Mouse (Mus musculus): ENCODE data around the gene Mast4. TPM values are rescaled to one million over a fixed set of nuclear protein-coding genes. Genes with fewer than 3 reads are reported as not detected.

Mast4 gene
- total and polyA plus RNA-seq, 3 experiments: 0.04 to 1.1 (median 0.23) TPM

GRCm38 (mm10) chr13:102945450-102945849, 388.8 kb downstream of the Mast4 start:
- no peaks in the 10 kb centered on the region for H3K27me3 ChIP-seq (ENCODE audit: insufficient read depth, low read length)
- H3K9me3 ChIP-seq (replicated peaks): no peaks in the 10 kb centered on the region
- no peak for DNase-seq (ENCODE audit: low spot score)
- no peak for TF ChIP-seq GATA2 (IDR thresholded peaks at IDR 0.05; ENCODE audit: borderline replicate concordance, low read depth, low read length)
- TF ChIP-seq TAL1 (conservative IDR thresholded peaks at IDR 0.05; ENCODE audit: low read depth, low read length): no peak
- no peak for TF ChIP-seq CTCF (IDR thresholded peaks at IDR 0.05; ENCODE audit: low read depth, low read length)
- H3K4me3 ChIP-seq (ENCODE audit: low read depth, low read length): no peak overlapping the region
- H3K36me3 ChIP-seq (replicated peaks): no peaks in the 10 kb centered on the region
- H3K4me1 ChIP-seq (ENCODE audit: insufficient read depth, low read depth, low read length): no peaks in the 10 kb centered on the region
- no peak for ATAC-seq (ENCODE audit: extremely low read depth, insufficient number of reproducible peaks, low FRiP score, poor library complexity, severe bottlenecking)

GRCm38 (mm10) chr13:102944516-102944915, 389.8 kb downstream of the Mast4 start:
- no peaks in the 10 kb centered on the region for H3K9me3 ChIP-seq (replicated peaks)
- no peaks in the 10 kb centered on the region for H3K36me3 ChIP-seq (replicated peaks)
- TF ChIP-seq CTCF (IDR thresholded peaks at IDR 0.05; ENCODE audit: low read depth, low read length): no peak
- TF ChIP-seq POLR2AphosphoS5 (IDR thresholded peaks at IDR 0.05; ENCODE audit: insufficient replicate concordance, low read depth, low read length): no peak
- TF ChIP-seq GATA1 (IDR thresholded peaks at IDR 0.05; ENCODE audit: borderline replicate concordance, low read length): no peak
- TF ChIP-seq TAL1 (conservative IDR thresholded peaks at IDR 0.05; ENCODE audit: low read depth, low read length): no peak
- H3K27me3 ChIP-seq (ENCODE audit: insufficient read depth, low read length): no peaks in the 10 kb centered on the region
- no peak for DNase-seq (ENCODE audit: low spot score)
- no peak for ATAC-seq (ENCODE audit: extremely low read depth, insufficient number of reproducible peaks, low FRiP score, poor library complexity, severe bottlenecking)
- no peak overlapping the region for H3K4me3 ChIP-seq (ENCODE audit: low read depth, low read length)
- no peaks in the 10 kb centered on the region for H3K4me1 ChIP-seq (ENCODE audit: insufficient read depth, low read depth, low read length)

GRCm38 (mm10) chr13:102942557-102942956, 391.7 kb downstream of the Mast4 start:
- ATAC-seq (ENCODE audit: extremely low read depth, insufficient number of reproducible peaks, low FRiP score, poor library complexity, severe bottlenecking): no peak
- DNase-seq (ENCODE audit: low spot score): no peak
- TF ChIP-seq GATA1 (IDR thresholded peaks at IDR 0.05; ENCODE audit: borderline replicate concordance, low read length): no peak
- no peak for TF ChIP-seq CTCF (IDR thresholded peaks at IDR 0.05; ENCODE audit: low read depth, low read length)
- TF ChIP-seq POLR2AphosphoS5 (IDR thresholded peaks at IDR 0.05; ENCODE audit: insufficient replicate concordance, low read depth, low read length): no peak
- Histone ChIP-seq H3K9me3 (replicated peaks) (no peaks in the 10 kb centered on the region), H3K27me3 (ENCODE audit: insufficient read depth, low read length) (no peaks in the 10 kb centered on the region), H3K4me1 (ENCODE audit: insufficient read depth, low read depth, low read length) (no peaks in the 10 kb centered on the region), H3K36me3 (replicated peaks) (no peaks in the 10 kb centered on the region), H3K4me3 (ENCODE audit: low read depth, low read length) (no peak overlapping the region)

GRCm38 (mm10) chr13:102940476-102940875, 393.8 kb downstream of the Mast4 start:
- H3K9me3 ChIP-seq (replicated peaks): no peaks in the 10 kb centered on the region

GRCm38 (mm10) chr13:102936233-102936632, 398.1 kb downstream of the Mast4 start:
- Histone ChIP-seq H3K4me3 (ENCODE audit: low read depth, low read length) (no peak overlapping the region), H3K9me3 (replicated peaks) (no peaks in the 10 kb centered on the region), H3K4me1 (ENCODE audit: insufficient read depth, low read depth, low read length) (no peaks in the 10 kb centered on the region), H3K36me3 (replicated peaks) (no peaks in the 10 kb centered on the region), H3K27me3 (ENCODE audit: insufficient read depth, low read length) (no peaks in the 10 kb centered on the region)
- ATAC-seq (ENCODE audit: extremely low read depth, insufficient number of reproducible peaks, low FRiP score, poor library complexity, severe bottlenecking): no peak
- TF ChIP-seq GATA2 (IDR thresholded peaks at IDR 0.05; ENCODE audit: borderline replicate concordance, low read depth, low read length) (no peak), TAL1 (conservative IDR thresholded peaks at IDR 0.05; ENCODE audit: low read depth, low read length) (no peak), CTCF (IDR thresholded peaks at IDR 0.05; ENCODE audit: low read depth, low read length) (no peak), POLR2AphosphoS5 (IDR thresholded peaks at IDR 0.05; ENCODE audit: insufficient replicate concordance, low read depth, low read length) (no peak), GATA1 (IDR thresholded peaks at IDR 0.05; ENCODE audit: borderline replicate concordance, low read length) (no peak)
- DNase-seq (ENCODE audit: low spot score): no peak

More at GRCm38 (mm10) chr13:102940476-102940875, 393.8 kb downstream of the Mast4 start:
- DNase-seq (ENCODE audit: low spot score): no peak
- Histone ChIP-seq H3K36me3 (replicated peaks) (no peaks in the 10 kb centered on the region), H3K27me3 (ENCODE audit: insufficient read depth, low read length) (no peaks in the 10 kb centered on the region), H3K4me1 (ENCODE audit: insufficient read depth, low read depth, low read length) (no peaks in the 10 kb centered on the region), H3K4me3 (ENCODE audit: low read depth, low read length) (no peak overlapping the region)
- TF ChIP-seq POLR2AphosphoS5 (IDR thresholded peaks at IDR 0.05; ENCODE audit: insufficient replicate concordance, low read depth, low read length): no peak
- TF ChIP-seq CTCF (IDR thresholded peaks at IDR 0.05; ENCODE audit: low read depth, low read length): no peak
- no peak for TF ChIP-seq TAL1 (conservative IDR thresholded peaks at IDR 0.05; ENCODE audit: low read depth, low read length)
- TF ChIP-seq GATA2 (IDR thresholded peaks at IDR 0.05; ENCODE audit: borderline replicate concordance, low read depth, low read length): no peak
- no peak for TF ChIP-seq GATA1 (IDR thresholded peaks at IDR 0.05; ENCODE audit: borderline replicate concordance, low read length)
- no peak for ATAC-seq (ENCODE audit: extremely low read depth, insufficient number of reproducible peaks, low FRiP score, poor library complexity, severe bottlenecking)

GRCm38 (mm10) chr13:102935788-102936187, 398.5 kb downstream of the Mast4 start:
- H3K9me3 ChIP-seq (replicated peaks): no peaks in the 10 kb centered on the region
- H3K27me3 ChIP-seq (ENCODE audit: insufficient read depth, low read length): no peaks in the 10 kb centered on the region
- no peaks in the 10 kb centered on the region for H3K4me1 ChIP-seq (ENCODE audit: insufficient read depth, low read depth, low read length)
- H3K4me3 ChIP-seq (ENCODE audit: low read depth, low read length): no peak overlapping the region
- no peaks in the 10 kb centered on the region for H3K36me3 ChIP-seq (replicated peaks)
- no peak for TF ChIP-seq CTCF (IDR thresholded peaks at IDR 0.05; ENCODE audit: low read depth, low read length)
- TF ChIP-seq GATA1 (IDR thresholded peaks at IDR 0.05; ENCODE audit: borderline replicate concordance, low read length): no peak
- no peak for TF ChIP-seq GATA2 (IDR thresholded peaks at IDR 0.05; ENCODE audit: borderline replicate concordance, low read depth, low read length)
- TF ChIP-seq TAL1 (conservative IDR thresholded peaks at IDR 0.05; ENCODE audit: low read depth, low read length): no peak
- no peak for TF ChIP-seq POLR2AphosphoS5 (IDR thresholded peaks at IDR 0.05; ENCODE audit: insufficient replicate concordance, low read depth, low read length)
- DNase-seq (ENCODE audit: low spot score): no peak
- ATAC-seq (ENCODE audit: extremely low read depth, insufficient number of reproducible peaks, low FRiP score, poor library complexity, severe bottlenecking): no peak

- Histone ChIP-seq H3K9me3 (replicated peaks) (no peaks in the 10 kb centered on the region), H3K4me3 (ENCODE audit: low read depth, low read length) (no peak overlapping the region), H3K27me3 (ENCODE audit: insufficient read depth, low read length) (no peaks in the 10 kb centered on the region), H3K4me1 (ENCODE audit: insufficient read depth, low read depth, low read length) (no peaks in the 10 kb centered on the region), H3K36me3 (replicated peaks) (no peaks in the 10 kb centered on the region)
- ATAC-seq (ENCODE audit: extremely low read depth, insufficient number of reproducible peaks, low FRiP score, poor library complexity, severe bottlenecking) (no peak), DNase-seq (ENCODE audit: low spot score) (no peak)
- TF ChIP-seq GATA2 (IDR thresholded peaks at IDR 0.05; ENCODE audit: borderline replicate concordance, low read depth, low read length) (no peak), GATA1 (IDR thresholded peaks at IDR 0.05; ENCODE audit: borderline replicate concordance, low read length) (no peak), CTCF (IDR thresholded peaks at IDR 0.05; ENCODE audit: low read depth, low read length) (no peak), TAL1 (conservative IDR thresholded peaks at IDR 0.05; ENCODE audit: low read depth, low read length) (no peak), POLR2AphosphoS5 (IDR thresholded peaks at IDR 0.05; ENCODE audit: insufficient replicate concordance, low read depth, low read length) (no peak)
These were observed 400.6 kb downstream of the Mast4 start for GRCm38 (mm10) chr13:102933702-102934101.

All from G1E (cell line).